Mouse (Mus musculus): ENCODE measurements around the gene Otulin.

DNA sequence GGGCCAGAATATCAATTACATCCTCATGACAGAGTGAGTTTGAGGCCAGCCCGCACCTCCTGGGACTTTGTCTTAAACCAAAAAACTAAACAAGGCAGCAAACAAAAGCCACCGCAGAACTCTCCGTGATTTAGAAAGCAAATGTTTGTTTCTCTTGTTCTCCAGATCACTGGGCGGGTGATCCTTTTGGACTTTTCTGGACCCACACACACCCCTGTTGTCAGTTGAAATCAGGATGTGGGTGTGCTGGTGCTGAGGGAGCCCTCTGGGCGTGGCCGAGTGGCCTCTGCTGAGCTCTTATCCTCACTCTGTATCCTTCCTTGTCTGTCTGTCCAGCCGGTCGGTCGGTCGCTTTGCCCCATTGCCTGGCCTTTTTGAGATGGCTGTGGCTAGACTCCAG lies 81.4 kb downstream of the Otulin start:
- TF ChIP-seq CTCF (conservative IDR thresholded peaks at IDR 0.05 in 1 of 2, IDR thresholded peaks at IDR 0.05 in 1 of 2; ENCODE audit: low read depth in 2 of 2, low read length in 2 of 2): no peak
- no peak for TF ChIP-seq POLR2A (IDR thresholded peaks at IDR 0.05; ENCODE audit: low read depth, low read length)
- TF ChIP-seq MEF2A (IDR thresholded peaks at IDR 0.05; ENCODE audit: borderline replicate concordance, low read depth, low read length): no peak
- no peak for TF ChIP-seq TBP (conservative IDR thresholded peaks at IDR 0.05; ENCODE audit: low read depth, low read length)
- no peak for TF ChIP-seq USF2 (conservative IDR thresholded peaks at IDR 0.05; ENCODE audit: low read depth, low read length)
- TF ChIP-seq TCF12 (IDR thresholded peaks at IDR 0.05; ENCODE audit: low read depth, low read length): no peak
- no peak for TF ChIP-seq HCFC1 (IDR thresholded peaks at IDR 0.05; ENCODE audit: low read depth, low read length)
- no peak for TF ChIP-seq ELF1 (IDR thresholded peaks at IDR 0.05; ENCODE audit: low read depth, low read length)
- no peak for TF ChIP-seq SIN3A (IDR thresholded peaks at IDR 0.05; ENCODE audit: low read length)
- no peak for TF ChIP-seq ZKSCAN1 (IDR thresholded peaks at IDR 0.05; ENCODE audit: borderline replicate concordance, low read depth, low read length)
- TF ChIP-seq JUND (conservative IDR thresholded peaks at IDR 0.05; ENCODE audit: low read depth, low read length): no peak
- TF ChIP-seq RCOR1 (conservative IDR thresholded peaks at IDR 0.05; ENCODE audit: low read depth, low read length): no peak
- TF ChIP-seq ZMIZ1 (IDR thresholded peaks at IDR 0.05; ENCODE audit: low read depth, low read length): no peak
